ENCODE assay signal across 8 mouse cellular contexts in genomic region chr8:48553791-48554288, GRCm38 (mm10).
DNase-seq lines count a peak whose midpoint lies in the region; ATAC-seq and TF ChIP-seq lines count a peak whose summit lies in the region.

No protein-coding gene starts in this region.

- DNase-seq in gastrocnemius, adult 2 months = no peak
- no peak for DNase-seq in gastrocnemius, postnatal 25 days
- DNase-seq in embryo, embryonic 10 days (ENCODE audit: low spot score) = peak; percentile 60
- peak; percentile 91 for DNase-seq in midbrain, embryonic 11.5 days (ENCODE audit: low spot score, missing footprints)
- DNase-seq in urinary bladder, postnatal 25 days (ENCODE audit: low spot score) = no peak
- no peak for DNase-seq in cerebellum, adult 8-10 months
- no peak for DNase-seq in gastrocnemius, adult 8-10 months (ENCODE audit: low spot score in 2 of 2)

- no peak for TF ChIP-seq CTCF in gastrocnemius, adult 2 months (IDR thresholded peaks at IDR 0.05)

- peak overlapping the region; percentile 90 for H3K27ac ChIP-seq in gastrocnemius, adult 2 months
- peak overlapping the region; percentile 99 for H3K27ac ChIP-seq in hindbrain, embryonic 12.5 days
- no peak overlapping the region for H3K27ac ChIP-seq in midbrain, embryonic 11.5 days (ENCODE audit: low read depth, low read length)

- H3K9me3 ChIP-seq in hindbrain, embryonic 12.5 days (replicated peaks) = no peaks in the 10 kb centered on the region
- no peaks in the 10 kb centered on the region for H3K9me3 ChIP-seq in midbrain, embryonic 11.5 days (ENCODE audit: control insufficient read depth, low read length)

- H3K27me3 ChIP-seq in hindbrain, embryonic 12.5 days = no peaks in the 10 kb centered on the region
- no peaks in the 10 kb centered on the region for H3K27me3 ChIP-seq in midbrain, embryonic 11.5 days (ENCODE audit: control insufficient read depth, insufficient read depth, low read length)

- peak overlapping the region; percentile 84 for H3K9ac ChIP-seq in hindbrain, embryonic 12.5 days
- H3K9ac ChIP-seq in midbrain, embryonic 11.5 days (ENCODE audit: low read length) = peak overlapping the region; percentile 86

- H3K36me3 ChIP-seq in hindbrain, embryonic 12.5 days = no peaks in the 10 kb centered on the region
- no peaks in the 10 kb centered on the region for H3K36me3 ChIP-seq in midbrain, embryonic 11.5 days (ENCODE audit: control insufficient read depth, insufficient read depth, low read length)

- intact Hi-C loops in gastrocnemius, adult 2 months (cut with DNase I) = loop anchor here (2.0 kb wide), 1 partner anchor 135 kb away; no protein-coding TSS in a partner anchor

- under 1% methylated on average over 9 of the region's 9 CpGs for WGBS in hindbrain, embryonic 12.5 days
- WGBS in midbrain, embryonic 11.5 days = under 1% methylated on average over 9 of the region's 9 CpGs

- peaks cover 13% of the 10 kb centered on the region; the same call in 1 of the 2 replicates for H3K4me1 ChIP-seq in hindbrain, embryonic 12.5 days
- H3K4me1 ChIP-seq in midbrain, embryonic 11.5 days (ENCODE audit: control insufficient read depth, insufficient read depth, low read length) = peaks cover 6% of the 10 kb centered on the region; the same call in 1 of the 2 replicates

- no peak for ATAC-seq in hindbrain, embryonic 12.5 days (ENCODE audit: low FRiP score)
- no peak for ATAC-seq in midbrain, embryonic 11.5 days (ENCODE audit: low FRiP score)

- peak overlapping the region; percentile 81 for H3K4me3 ChIP-seq in gastrocnemius, adult 2 months
- H3K4me3 ChIP-seq in hindbrain, embryonic 12.5 days = peak overlapping the region; percentile 82
- peak overlapping the region; percentile 59 for H3K4me3 ChIP-seq in midbrain, embryonic 11.5 days (ENCODE audit: low read depth, low read length)

- H3K4me2 ChIP-seq in hindbrain, embryonic 12.5 days (replicated peaks) = peak overlapping the region; percentile 80
- peak overlapping the region; percentile 81 for H3K4me2 ChIP-seq in midbrain, embryonic 11.5 days

Comparison
In these comparisons a context has a peak if more than half of its experiments do, and no peak if none do; other contexts are left out.
1. DNase-seq: peak in embryo, embryonic 10 days (single experiment) and midbrain, embryonic 11.5 days (single experiment); none in gastrocnemius, adult 2 months (single experiment), gastrocnemius, postnatal 25 days (single experiment), urinary bladder, postnatal 25 days (single experiment), cerebellum, adult 8-10 months (single experiment) and gastrocnemius, adult 8-10 months (0 of 2).
2. Peak in every context shown above with its lines, with median percentiles within 50 percentile points of each other: H3K4me3 ChIP-seq.